Mouse (Mus musculus) stomach, postnatal 0 days (tissue): ENCODE results near the gene Itga8. TPM values are rescaled to one million over a fixed set of nuclear protein-coding genes. Genes with fewer than 3 reads are reported as not detected.

Experiments used
- ATAC-seq: fragments of 200-750 bp; cut with Nextera tagmentation; 2 replicates; pipeline ENCODE4 v1.8.0; 2017; ENCODE audit not compliant: low FRiP score, low TSS enrichment
- DNase-seq: peaks from one replicate; pipeline ENCODE4 v3.0.0-alpha.2; 2016; ENCODE audit warnings: low spot score
- H3K27ac ChIP-seq: fragments of 300-500 bp; sonication (generic); replicated peaks from 2 replicates; pipeline ENCODE4 v1.5.1; 2014; ENCODE audit warnings: mild to moderate bottlenecking, control low read depth
- H3K27me3 ChIP-seq: fragments of 300-500 bp; sonication (generic); 2 replicates; pipeline ENCODE4 v1.6.1; 2014; ENCODE audit warnings: low read length; ENCODE audit not compliant: control insufficient read depth, insufficient read depth
- H3K36me3 ChIP-seq: fragments of 300-500 bp; sonication (generic); 2 replicates; pipeline ENCODE4 v1.6.1; 2014; ENCODE audit warnings: low read length, mixed read lengths; ENCODE audit not compliant: control insufficient read depth, insufficient read depth
- H3K4me1 ChIP-seq: fragments of 300-500 bp; sonication (generic); replicated peaks from 2 replicates; pipeline ENCODE4 v1.6.1; 2014; ENCODE audit warnings: antibody characterized with exemption; ENCODE audit not compliant: control insufficient read depth, insufficient read depth
- H3K4me2 ChIP-seq: fragments of 300-500 bp; sonication (generic); replicated peaks from 2 replicates; pipeline ENCODE4 v1.6.1; 2014; ENCODE audit warnings: low read depth, mild to moderate bottlenecking, control low read depth, moderate library complexity
- H3K4me3 ChIP-seq: fragments of 300-500 bp; sonication (generic); 2 replicates; pipeline ENCODE4 v1.5.1; 2014; ENCODE audit warnings: low read depth, low read length, control low read depth
- H3K9ac ChIP-seq: fragments of 300-500 bp; sonication (generic); 2 replicates; pipeline ENCODE4 v1.6.1; 2014; ENCODE audit warnings: mild to moderate bottlenecking, low read length, control low read depth, mixed read lengths
- H3K9me3 ChIP-seq: fragments of 300-500 bp; sonication (generic); 2 replicates; pipeline ENCODE4 v1.6.1; 2016; ENCODE audit warnings: low read length; ENCODE audit not compliant: control insufficient read depth
- CTCF ChIP-seq: IDR thresholded peaks from 2 replicates; pipeline ENCODE4 v1.5.1; 2016; ENCODE audit warnings: antibody characterized with exemption, low read depth, mild to moderate bottlenecking, moderate library complexity
- EP300 ChIP-seq: optimal IDR thresholded peaks from 2 replicates; pipeline ENCODE3; 2016; ENCODE audit warnings: antibody characterized with exemption
- WGBS: fragments of 180-500 bp; shearing (Covaris S2); extraction: QIAGEN DNeasy Blood & Tissue Kit; methylation state at CpG from one replicate; pipeline ENCODE4 v1.1.7; 2014; 5-methylcytosine and 5-hydroxymethylcytosine counted together
- polyA plus RNA-seq: library from polyadenylated mRNA; unstranded; fragments of >200 nt; fragmentation: Nextera tagmentation; extraction: Ambion mirVana; gene quantifications from 2 replicates; pipeline ENCODE4 v1.2.1, GENCODE M21; 2015

Gene Itga8
- polyA plus RNA-seq, 1 experiment from 2014 or later = 7.7 TPM

- H3K36me3 ChIP-seq = no peaks in the 10 kb centered on the region
- ATAC-seq (no peak), DNase-seq (no peak)
- H3K4me3 ChIP-seq = no peak overlapping the region
- no peaks in the 10 kb centered on the region for H3K27me3 ChIP-seq
- no peak overlapping the region for H3K4me2 ChIP-seq
- H3K27ac ChIP-seq = no peak overlapping the region
- no peak for TF ChIP-seq EP300
- no peak for TF ChIP-seq CTCF
- H3K9me3 ChIP-seq = no peaks in the 10 kb centered on the region
- 59% methylated on average over 9 of the region's 9 CpGs for WGBS
- H3K4me1 ChIP-seq = no peaks in the 10 kb centered on the region
- H3K9ac ChIP-seq = no peak overlapping the region
Observed at GRCm38 (mm10) chr2:12305064-12305650, 3.4 kb upstream of the Itga8 start.

- 0 out of 2 replicates have a peak, but pooled peaks have one; percentile 35 for ATAC-seq
- no peak for TF ChIP-seq CTCF
- no peak for TF ChIP-seq EP300
- no peak overlapping the region for H3K27ac ChIP-seq
- peak overlapping the region; percentile 67 for H3K4me3 ChIP-seq
- H3K9me3 ChIP-seq = no peaks in the 10 kb centered on the region
- H3K4me2 ChIP-seq = peak overlapping the region; percentile 90
- H3K9ac ChIP-seq = no peak overlapping the region; the same call in 1 of the 2 replicates
- H3K36me3 ChIP-seq = no peaks in the 10 kb centered on the region
- no peak for DNase-seq
- 49% methylated on average over 15 of the region's 15 CpGs for WGBS
- H3K4me1 ChIP-seq = no peaks in the 10 kb centered on the region
- H3K27me3 ChIP-seq = no peaks in the 10 kb centered on the region
Observed at GRCm38 (mm10) chr2:12300449-12301228, 1.1 kb downstream of the Itga8 start.

DNA sequence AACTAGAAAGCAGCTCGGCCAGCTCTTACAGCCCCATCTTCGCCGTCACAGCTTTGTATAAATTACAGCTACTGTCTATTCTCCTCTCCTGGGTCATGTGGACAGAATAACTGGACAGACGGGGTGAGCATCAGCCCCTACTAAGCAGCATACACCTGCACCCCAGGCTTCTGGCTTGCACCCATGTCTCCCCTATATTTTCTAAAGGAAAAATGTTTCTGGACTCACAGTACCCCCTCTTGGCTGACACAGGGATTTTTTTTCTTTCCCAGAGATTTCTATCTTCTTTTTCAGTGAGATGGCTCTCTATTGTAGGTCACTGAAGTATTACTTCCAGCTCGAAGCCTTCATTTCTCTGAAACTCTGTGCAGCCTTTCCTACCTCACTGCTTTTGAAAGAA, 4.4 kb downstream of the Itga8 start:
- no peaks in the 10 kb centered on the region for H3K4me1 ChIP-seq
- DNase-seq = no peak
- H3K27ac ChIP-seq = no peak overlapping the region
- H3K9ac ChIP-seq = no peak overlapping the region
- no peak overlapping the region for H3K4me3 ChIP-seq
- 86% methylated on average over 5 of the region's 5 CpGs for WGBS
- H3K4me2 ChIP-seq = no peak overlapping the region
- no peak for ATAC-seq
- H3K9me3 ChIP-seq = no peaks in the 10 kb centered on the region
- H3K27me3 ChIP-seq = no peaks in the 10 kb centered on the region
- no peaks in the 10 kb centered on the region for H3K36me3 ChIP-seq
- peak; percentile 40 for TF ChIP-seq CTCF
- no peak for TF ChIP-seq EP300

DNA sequence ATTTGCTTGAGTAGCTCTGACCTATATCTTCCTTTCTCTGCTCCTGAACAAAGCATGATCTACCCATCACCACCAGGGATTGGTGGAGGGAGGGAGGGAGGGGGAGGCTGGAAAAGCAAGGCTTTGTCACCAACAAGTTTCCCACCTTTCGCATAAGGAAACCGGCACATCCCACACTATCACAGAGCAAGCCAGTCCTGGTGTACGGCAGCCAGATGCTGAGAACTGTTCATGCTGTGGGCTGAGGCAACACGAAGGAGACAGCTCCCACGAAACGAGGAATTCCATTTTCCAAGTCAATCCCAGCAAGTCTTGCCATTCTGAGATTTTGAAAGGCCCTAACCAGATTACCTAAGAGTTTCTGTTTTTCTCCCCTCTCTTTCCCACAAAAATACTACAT, 6.6 kb downstream of the Itga8 start:
- ATAC-seq (no peak), DNase-seq (no peak)
- TF ChIP-seq EP300 = no peak
- Histone ChIP-seq H3K27me3 (no peaks in the 10 kb centered on the region), H3K36me3 (no peaks in the 10 kb centered on the region), H3K4me2 (no peak overlapping the region), H3K27ac (no peak overlapping the region), H3K4me1 (no peaks in the 10 kb centered on the region), H3K4me3 (no peak overlapping the region), H3K9ac (no peak overlapping the region), H3K9me3 (no peaks in the 10 kb centered on the region)
- WGBS = 88% methylated on average over 6 of the region's 6 CpGs

GRCm38 (mm10) chr2:12294060-12294459, 7.7 kb downstream of the Itga8 start:
- TF ChIP-seq CTCF (no peak), EP300 (no peak)
- no peak for ATAC-seq

DNA sequence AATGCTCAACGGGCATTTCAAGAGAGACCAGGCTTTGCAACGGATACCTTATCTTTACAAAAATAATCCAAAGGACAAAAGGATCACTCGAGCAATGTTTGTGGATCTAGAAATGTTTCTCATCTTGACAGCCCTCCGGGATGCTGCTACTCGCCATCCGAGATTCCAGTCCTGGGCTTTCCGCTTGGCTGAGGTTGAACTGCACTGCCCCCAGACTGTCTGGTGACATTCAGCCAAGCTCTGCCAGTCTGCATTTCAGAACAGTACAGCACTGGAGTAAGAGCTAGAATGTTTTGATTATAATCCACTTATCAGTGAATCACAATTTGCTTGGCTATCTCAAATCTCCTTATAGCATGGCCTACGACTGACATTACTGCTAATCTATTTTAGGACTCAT, 8.3 kb downstream of the Itga8 start:
- ATAC-seq = no peak
- Histone ChIP-seq H3K27ac (no peak overlapping the region), H3K27me3 (no peaks in the 10 kb centered on the region), H3K4me2 (no peak overlapping the region), H3K4me1 (no peaks in the 10 kb centered on the region), H3K36me3 (no peaks in the 10 kb centered on the region), H3K9me3 (no peaks in the 10 kb centered on the region), H3K4me3 (no peak overlapping the region), H3K9ac (no peak overlapping the region)
- WGBS = 71% methylated on average over 8 of the region's 8 CpGs
- TF ChIP-seq CTCF (no peak), EP300 (no peak)
- no peak for DNase-seq

More at GRCm38 (mm10) chr2:12294060-12294459, 7.7 kb downstream of the Itga8 start:
- Histone ChIP-seq H3K9ac (no peak overlapping the region), H3K36me3 (no peaks in the 10 kb centered on the region), H3K9me3 (no peaks in the 10 kb centered on the region), H3K27ac (no peak overlapping the region), H3K4me3 (no peak overlapping the region), H3K4me2 (no peak overlapping the region), H3K4me1 (no peaks in the 10 kb centered on the region), H3K27me3 (no peaks in the 10 kb centered on the region)
- WGBS = 60% methylated on average over 3 of the region's 3 CpGs
- DNase-seq = no peak
